Mouse (Mus musculus) midbrain, postnatal 0 days (tissue): ENCODE measurements at regions not wholly inside any gene's neighbourhood (a gene's known extent, or its start where the extent isn't known, plus 50 kb on each side); places are given as distances from the start of the nearest gene placed in this dataset.
"Not testable (repeated sequence)": the region's sequence is repeated elsewhere in the genome, so short reads cannot be mapped to it uniquely, and the experiment has no call there.

ENCODE experiments used
- ATAC-seq: fragments of 200-750 bp; cut with Nextera tagmentation; 2 replicates; pipeline ENCODE4 v1.8.0; 2017; ENCODE audit warnings: moderate number of reproducible peaks, mild to moderate bottlenecking, moderate TSS enrichment, moderate library complexity; ENCODE audit not compliant: low FRiP score
- DNase-seq: peaks from one replicate; pipeline ENCODE4 v3.0.0-alpha.2; 2015; ENCODE audit warnings: low spot score
- H3K27ac ChIP-seq: fragments of 300-500 bp; sonication (generic); 2 replicates; pipeline ENCODE4 v1.5.1; 2014; ENCODE audit warnings: low read depth, mild to moderate bottlenecking, low read length, mixed read lengths
- H3K27me3 ChIP-seq: fragments of 300-500 bp; sonication (generic); 2 replicates; pipeline ENCODE4 v1.6.1; 2014; ENCODE audit warnings: low read length, control low read depth, mixed read lengths; ENCODE audit not compliant: insufficient read depth
- H3K36me3 ChIP-seq: fragments of 300-500 bp; sonication (generic); 2 replicates; pipeline ENCODE4 v1.6.1; 2014; ENCODE audit warnings: low read length, control low read depth, mixed read lengths; ENCODE audit not compliant: insufficient read depth
- H3K4me1 ChIP-seq: fragments of 300-500 bp; sonication (generic); 2 replicates; pipeline ENCODE4 v1.6.1; 2014; ENCODE audit warnings: mild to moderate bottlenecking, control low read depth, antibody characterized with exemption, low read length, mixed read lengths; ENCODE audit not compliant: insufficient read depth
- H3K4me2 ChIP-seq: fragments of 300-500 bp; sonication (generic); 2 replicates; pipeline ENCODE4 v1.6.1; 2014; ENCODE audit warnings: low read depth, mild to moderate bottlenecking, low read length, mixed read lengths; ENCODE audit not compliant: poor library complexity, severe bottlenecking
- H3K4me3 ChIP-seq: fragments of 300-500 bp; sonication (generic); 2 replicates; pipeline ENCODE4 v1.5.1; 2014; ENCODE audit warnings: low read depth, mild to moderate bottlenecking, low read length, moderate library complexity
- H3K9ac ChIP-seq: fragments of 300-500 bp; sonication (generic); replicated peaks from 2 replicates; pipeline ENCODE4 v1.6.1; 2014; ENCODE audit warnings: mild to moderate bottlenecking, low read length, moderate library complexity, mixed read lengths; ENCODE audit not compliant: poor library complexity, severe bottlenecking
- H3K9me3 ChIP-seq: fragments of 300-500 bp; sonication (generic); 2 replicates; pipeline ENCODE4 v1.6.1; 2016; ENCODE audit warnings: low read length, control low read depth
- CTCF ChIP-seq: IDR thresholded peaks from 2 replicates; pipeline ENCODE4 v1.5.1; 2016; ENCODE audit warnings: antibody characterized with exemption, mild to moderate bottlenecking
- WGBS: fragments of 180-500 bp; shearing (Covaris S2); extraction: QIAGEN DNeasy Blood & Tissue Kit; methylation state at CpG from one replicate; pipeline ENCODE4 v1.1.7; 2014; 5-methylcytosine and 5-hydroxymethylcytosine counted together

DNA sequence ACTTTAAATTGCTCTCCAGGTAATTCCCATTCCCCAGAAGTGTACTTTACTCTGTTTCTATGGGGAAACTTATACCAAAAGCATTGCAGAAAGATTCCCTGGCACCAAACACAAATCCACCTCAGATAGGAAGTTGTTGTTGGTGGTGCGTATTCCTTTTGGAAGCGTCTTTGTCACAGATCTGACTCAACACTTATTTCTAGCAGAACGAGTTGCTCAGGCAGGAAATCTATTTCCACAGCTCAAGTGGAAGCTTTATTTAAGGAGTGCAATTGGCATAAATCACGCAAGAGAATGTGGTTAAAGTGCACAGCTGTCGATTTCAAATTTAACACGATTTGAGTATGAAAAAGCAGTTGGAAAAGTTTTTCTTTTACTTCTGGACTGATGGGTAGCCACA lies 436.9 kb upstream of the Ghitm start:
- H3K36me3 ChIP-seq: no peaks in the 10 kb centered on the region
- TF ChIP-seq CTCF: no peak
- no peaks in the 10 kb centered on the region for H3K4me1 ChIP-seq
- DNase-seq: no peak
- no peak overlapping the region for H3K4me3 ChIP-seq
- WGBS: 83% methylated on average over 6 of the region's 6 CpGs
- no peaks in the 10 kb centered on the region for H3K27me3 ChIP-seq
- ATAC-seq: no peak
- H3K27ac ChIP-seq: no peak overlapping the region
- no peaks in the 10 kb centered on the region for H3K9me3 ChIP-seq
- H3K4me2 ChIP-seq: no peak overlapping the region
- H3K9ac ChIP-seq: no peak overlapping the region

DNA sequence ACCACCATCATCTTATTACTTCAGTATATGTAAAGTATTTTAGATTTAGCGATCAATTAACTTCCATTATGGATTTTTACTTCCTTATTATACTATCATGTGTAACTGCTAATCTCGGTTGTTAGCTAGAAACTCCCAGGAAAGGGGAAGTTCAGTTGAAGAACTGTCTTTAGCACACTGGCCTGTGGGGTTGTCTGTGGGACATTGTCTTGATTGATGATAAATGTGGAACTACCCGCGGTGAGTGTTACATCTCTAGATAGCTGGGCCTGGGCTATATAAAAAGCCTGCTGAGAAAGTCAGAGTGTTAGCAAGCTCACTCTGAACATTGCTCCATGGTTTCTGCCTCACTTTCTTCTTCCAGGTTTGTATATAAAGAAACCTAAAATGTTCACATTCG lies 423.2 kb upstream of the Ghitm start:
- H3K9ac ChIP-seq: no peak overlapping the region
- H3K36me3 ChIP-seq: no peaks in the 10 kb centered on the region
- no peak overlapping the region for H3K27ac ChIP-seq
- ATAC-seq: no peak
- no peaks in the 10 kb centered on the region for H3K27me3 ChIP-seq
- WGBS: 90% methylated on average over 5 of the region's 5 CpGs
- TF ChIP-seq CTCF: no peak
- H3K4me2 ChIP-seq: no peak overlapping the region
- H3K4me1 ChIP-seq: no peaks in the 10 kb centered on the region
- DNase-seq: no peak
- no peaks in the 10 kb centered on the region for H3K9me3 ChIP-seq
- H3K4me3 ChIP-seq: no peak overlapping the region

DNA sequence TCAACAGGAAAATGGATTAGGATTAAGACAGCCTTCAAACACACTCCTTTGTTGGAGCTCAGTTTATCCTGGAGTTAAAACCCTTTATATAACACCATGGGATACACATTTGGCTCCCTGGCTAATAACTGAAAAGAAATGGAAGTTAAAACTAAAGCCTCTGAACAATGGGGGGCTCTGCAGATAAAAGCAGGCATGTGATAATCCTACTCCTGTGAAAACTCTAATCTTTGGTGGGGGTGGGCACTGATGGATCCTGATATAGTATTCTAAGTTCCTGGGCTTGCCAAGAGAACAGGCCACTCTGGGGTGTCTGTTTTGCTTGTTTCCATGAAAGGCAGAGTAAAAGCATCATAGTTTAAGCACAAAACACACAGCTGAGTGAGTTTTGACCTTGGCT lies 388.5 kb upstream of the Ghitm start:
- no peak overlapping the region for H3K9ac ChIP-seq
- no peak for TF ChIP-seq CTCF
- no peak for DNase-seq

DNA sequence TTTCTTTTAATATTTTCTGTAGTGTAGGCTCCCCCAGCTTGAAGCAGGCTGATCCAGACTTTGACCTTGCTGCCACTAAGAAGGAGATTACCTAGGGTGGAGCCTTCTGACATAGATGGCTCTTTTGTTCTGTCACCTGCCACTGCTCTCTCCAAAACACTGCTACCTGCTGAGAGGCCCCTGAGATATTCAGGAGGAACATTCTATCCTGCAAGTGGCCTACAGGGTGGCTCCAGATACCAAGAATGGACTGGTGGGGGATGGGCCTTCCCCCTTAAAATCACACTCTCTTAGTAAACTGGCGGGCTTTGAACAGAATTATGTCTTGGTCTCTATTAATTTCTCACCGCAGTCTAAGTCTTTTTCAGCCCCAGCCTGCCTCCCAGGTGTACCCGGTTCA lies 385.6 kb upstream of the Ghitm start:
- not testable (repeated sequence) for H3K4me1 ChIP-seq, H3K4me3 ChIP-seq, H3K4me2 ChIP-seq, H3K9ac ChIP-seq, H3K27me3 ChIP-seq, ATAC-seq, H3K9me3 ChIP-seq, H3K36me3 ChIP-seq, DNase-seq, H3K27ac ChIP-seq
- 74% methylated on average over 3 of the region's 3 CpGs for WGBS

More for the DNA sequence above, 388.5 kb upstream of the Ghitm start:
- Histone ChIP-seq H3K4me1 (no peaks in the 10 kb centered on the region), H3K4me3 (no peak overlapping the region), H3K27me3 (no peaks in the 10 kb centered on the region), H3K36me3 (no peaks in the 10 kb centered on the region), H3K9me3 (no peaks in the 10 kb centered on the region), H3K4me2 (no peak overlapping the region), H3K27ac (no peak overlapping the region)
- no peak for ATAC-seq

DNA sequence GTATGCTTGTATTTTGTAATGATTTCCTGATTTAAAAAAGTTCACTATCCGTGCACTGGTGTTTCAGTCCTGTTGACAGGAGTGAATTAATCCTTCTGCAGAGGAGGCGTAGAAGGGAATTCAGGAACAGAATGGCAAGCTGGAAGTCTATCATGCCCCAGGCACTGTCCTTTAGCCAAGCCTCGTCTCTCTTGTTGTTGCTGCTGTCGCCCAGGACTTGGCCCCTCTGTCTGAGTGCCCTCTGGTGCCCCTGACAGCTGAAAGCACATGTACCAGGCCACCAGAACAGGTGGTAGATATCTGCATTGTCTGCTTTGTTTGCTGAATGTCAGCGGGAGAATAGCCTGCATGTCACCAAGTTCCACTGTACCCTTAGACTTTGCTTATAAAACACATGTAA lies 370.2 kb upstream of the Ghitm start:
- no peak overlapping the region for H3K27ac ChIP-seq
- no peaks in the 10 kb centered on the region for H3K9me3 ChIP-seq
- H3K27me3 ChIP-seq: no peaks in the 10 kb centered on the region
- no peak overlapping the region for H3K4me2 ChIP-seq
- 70% methylated on average over 5 of the region's 5 CpGs for WGBS
- H3K4me1 ChIP-seq: no peaks in the 10 kb centered on the region
- no peak for TF ChIP-seq CTCF
- ATAC-seq (no peak), DNase-seq (no peak)
- H3K9ac ChIP-seq: no peak overlapping the region
- H3K36me3 ChIP-seq: no peaks in the 10 kb centered on the region
- H3K4me3 ChIP-seq: no peak overlapping the region

DNA sequence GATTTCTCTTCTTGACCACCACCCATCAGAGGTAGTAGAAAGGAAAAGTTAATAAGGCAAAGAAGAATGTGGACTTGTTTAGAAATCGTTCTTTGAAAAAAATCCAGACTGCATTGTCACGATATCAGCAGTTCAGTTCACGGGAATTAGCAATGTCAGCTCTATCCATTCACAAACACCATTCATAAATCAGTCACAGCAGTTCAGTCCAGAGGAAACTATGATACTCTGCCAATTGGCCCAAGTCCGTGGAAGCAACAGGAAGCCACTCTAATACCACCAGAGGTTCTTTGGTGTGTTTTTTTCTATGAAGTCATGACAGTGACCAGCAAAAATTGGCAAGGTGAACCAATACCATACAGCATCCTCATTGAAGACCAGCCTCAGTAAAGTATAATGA lies 355.6 kb upstream of the Ghitm start:
- no peak; the same call in 1 of the 2 replicates for ATAC-seq
- H3K27me3 ChIP-seq: no peaks in the 10 kb centered on the region
- DNase-seq: peak; percentile 50

DNA sequence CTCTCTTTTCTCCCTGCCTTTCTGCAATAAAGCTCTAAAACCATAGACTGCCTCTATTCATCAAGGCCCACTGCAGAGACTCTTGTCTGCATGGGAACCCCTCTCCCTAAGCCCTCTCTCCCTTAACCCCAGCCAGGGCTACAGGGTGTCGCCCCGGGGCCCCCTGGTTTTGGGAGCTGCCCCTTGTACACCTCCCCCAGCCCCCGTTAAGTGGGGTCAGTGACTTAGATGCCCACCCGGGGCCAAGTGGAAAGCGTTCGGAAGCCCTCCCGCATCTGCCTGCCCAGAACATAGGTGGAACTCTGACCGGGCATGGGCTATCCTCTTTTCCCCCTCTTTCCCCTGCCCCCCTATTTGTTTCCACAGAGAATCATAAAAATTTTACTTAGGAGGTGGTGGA lies 350.2 kb upstream of the Ghitm start:
- ATAC-seq: no peak

More for the DNA sequence above, 355.6 kb upstream of the Ghitm start:
- H3K9me3 ChIP-seq: no peaks in the 10 kb centered on the region
- no peak overlapping the region for H3K4me3 ChIP-seq
- no peak overlapping the region for H3K9ac ChIP-seq
- no peak overlapping the region for H3K27ac ChIP-seq
- 49% methylated on average over 4 of the region's 4 CpGs for WGBS
- H3K4me1 ChIP-seq: no peaks in the 10 kb centered on the region
- H3K4me2 ChIP-seq: no peak overlapping the region
- TF ChIP-seq CTCF: no peak
- no peaks in the 10 kb centered on the region for H3K36me3 ChIP-seq

More for the DNA sequence above, 350.2 kb upstream of the Ghitm start:
- Histone ChIP-seq H3K27ac (no peak overlapping the region), H3K4me3 (no peak overlapping the region), H3K36me3 (no peaks in the 10 kb centered on the region), H3K27me3 (no peaks in the 10 kb centered on the region), H3K9me3 (no peaks in the 10 kb centered on the region), H3K4me1 (no peaks in the 10 kb centered on the region), H3K9ac (no peak overlapping the region), H3K4me2 (no peak overlapping the region)
- 95% methylated on average over 8 of the region's 8 CpGs for WGBS
- no peak for TF ChIP-seq CTCF
- no peak for DNase-seq
